Mouse (Mus musculus): ENCODE data around the gene Slk.

DNA sequence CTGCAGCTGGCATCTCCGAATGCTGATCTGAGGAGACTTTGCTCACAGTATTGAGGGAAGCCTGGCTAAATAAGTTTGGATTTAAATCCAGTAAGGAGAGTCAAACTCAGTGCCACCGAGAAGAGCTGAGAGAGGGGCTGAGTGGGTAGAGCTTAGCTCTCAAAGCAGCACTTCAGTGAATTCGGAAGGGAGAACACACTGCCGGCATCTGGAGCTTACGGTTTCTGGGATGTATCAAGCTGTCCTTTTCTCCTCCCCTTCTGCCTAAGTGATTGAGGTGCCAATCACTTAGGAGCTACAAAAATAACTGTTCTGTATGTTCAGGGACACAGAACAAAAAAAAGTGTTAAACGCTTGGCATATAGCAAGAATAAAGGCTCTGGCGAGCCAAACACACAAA, 37.0 kb upstream of the Slk start:
- TF ChIP-seq CTCF (IDR thresholded peaks at IDR 0.05; ENCODE audit: control insufficient read depth, insufficient read depth, insufficient replicate concordance, low read depth, low read length) (no peak), POLR2A (IDR thresholded peaks at IDR 0.05; ENCODE audit: control insufficient read depth, low read depth, low read length) (no peak)

Measured in testis, adult 2 months (tissue).